Mouse (Mus musculus) neural tube, embryonic 11.5 days (tissue): ENCODE results near the gene Rtn3. TPM values are rescaled to one million over a fixed set of nuclear protein-coding genes. Genes with fewer than 3 reads are reported as not detected.
"Not testable (repeated sequence)": the region's sequence is repeated elsewhere in the genome, so short reads cannot be mapped to it uniquely, and the experiment has no call there.

Experiments used
- ATAC-seq: fragments of 200-750 bp; cut with Nextera tagmentation; 2 replicates; pipeline ENCODE4 v1.8.0; 2017; ENCODE audit warnings: moderate number of reproducible peaks, mild to moderate bottlenecking, moderate TSS enrichment, moderate library complexity; ENCODE audit not compliant: insufficient read depth, low FRiP score, low TSS enrichment
- DNase-seq: peaks from one replicate; pipeline ENCODE4 v3.0.0-alpha.2; 2015; ENCODE audit warnings: low spot score
- H3K27ac ChIP-seq: fragments of 300-500 bp; sonication (generic); 2 replicates; pipeline ENCODE4 v1.5.1; 2014; ENCODE audit warnings: low read depth, mild to moderate bottlenecking, low read length
- H3K27me3 ChIP-seq: fragments of 300-500 bp; sonication (generic); 2 replicates; pipeline ENCODE4 v1.6.1; 2014; ENCODE audit warnings: mild to moderate bottlenecking, low read length, mixed read lengths; ENCODE audit not compliant: control insufficient read depth, insufficient read depth
- H3K36me3 ChIP-seq: fragments of 300-500 bp; sonication (generic); 2 replicates; pipeline ENCODE4 v1.6.1; 2014; ENCODE audit warnings: mild to moderate bottlenecking, low read length, moderate library complexity, mixed read lengths; ENCODE audit not compliant: control insufficient read depth, insufficient read depth
- H3K4me1 ChIP-seq: fragments of 300-500 bp; sonication (generic); 2 replicates; pipeline ENCODE4 v1.6.1; 2014; ENCODE audit warnings: low read length, mixed read lengths; ENCODE audit not compliant: control insufficient read depth, insufficient read depth
- H3K4me2 ChIP-seq: fragments of 300-500 bp; sonication (generic); 2 replicates; pipeline ENCODE4 v1.6.1; 2014; ENCODE audit warnings: low read depth, mild to moderate bottlenecking, moderate library complexity
- H3K4me3 ChIP-seq: fragments of 300-500 bp; sonication (generic); 2 replicates; pipeline ENCODE4 v1.5.1; 2014; ENCODE audit warnings: low read depth, low read length
- H3K9ac ChIP-seq: fragments of 300-500 bp; sonication (generic); 2 replicates; pipeline ENCODE4 v1.6.1; 2014; ENCODE audit warnings: mild to moderate bottlenecking, low read length
- H3K9me3 ChIP-seq: fragments of 300-500 bp; sonication (generic); 2 replicates; pipeline ENCODE4 v1.6.1; 2016; ENCODE audit warnings: low read length; ENCODE audit not compliant: control insufficient read depth
- WGBS: fragments of 180-500 bp; shearing (Covaris S2); extraction: QIAGEN DNeasy Blood & Tissue Kit; methylation state at CpG from one replicate; pipeline ENCODE4 v1.1.7; 2014; 5-methylcytosine and 5-hydroxymethylcytosine counted together
- polyA plus RNA-seq: library from polyadenylated mRNA; unstranded; fragments of >200 nt; fragmentation: Nextera tagmentation; extraction: Ambion mirVana; gene quantifications from 2 replicates; pipeline ENCODE4 v1.2.1, GENCODE M21; 2014

The Rtn3 gene
- polyA plus RNA-seq, 1 experiment from 2014 or later: 255 TPM

DNA sequence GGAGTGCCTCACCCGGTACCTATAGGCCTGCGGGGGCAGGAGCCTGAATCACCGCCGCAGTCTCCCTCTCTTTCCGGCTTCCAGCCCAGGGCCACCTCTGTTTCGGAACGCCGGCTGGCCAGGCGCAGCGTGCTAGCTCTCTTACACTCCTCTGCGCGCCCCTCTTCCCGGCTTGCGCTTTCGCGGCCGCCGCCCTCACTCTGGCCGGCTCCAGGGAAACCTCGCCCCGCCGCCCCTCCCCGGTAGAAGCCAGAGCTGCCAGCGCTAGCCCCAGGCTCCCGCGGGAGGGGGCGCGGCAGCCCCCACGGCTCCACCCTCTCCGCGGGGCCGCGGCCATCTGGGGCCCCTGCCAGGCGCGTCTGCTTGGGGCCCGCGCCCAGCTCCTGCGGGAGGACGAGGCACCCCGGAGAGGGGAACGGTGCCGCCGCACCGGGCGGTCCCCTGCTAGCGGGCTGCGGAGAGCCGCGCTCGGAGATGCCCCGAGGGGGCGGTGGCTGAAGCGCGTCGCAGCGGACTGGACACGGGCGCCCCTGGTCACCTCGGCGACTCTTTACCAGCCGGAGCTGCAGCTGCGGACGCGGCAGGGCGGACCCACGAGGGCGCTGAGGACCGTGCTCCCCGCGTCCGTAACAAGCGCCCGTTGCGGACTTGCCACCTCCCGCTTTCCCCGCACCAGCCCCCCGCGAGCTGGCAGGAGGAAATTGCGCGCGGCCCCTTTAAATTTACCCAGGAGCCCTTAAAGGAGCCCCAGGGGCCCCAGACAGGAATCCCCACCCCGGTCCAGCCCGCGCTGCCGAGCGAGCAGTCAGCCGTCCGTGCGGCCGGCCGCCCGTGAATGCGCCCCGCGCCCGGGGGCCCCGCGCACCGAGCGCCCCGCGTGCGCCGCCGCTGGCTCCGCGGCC is 66.0 kb downstream of the Rtn3 start, which contains the start of gene 2700081O15Rik:
Gene 2700081O15Rik, plus strand, starts transcription at position 792 of the 902 bp plus-strand sequence.
- Histone ChIP-seq H3K4me1 (peaks cover 31% of the 10 kb centered on the region), H3K27me3 (no peaks in the 10 kb centered on the region), H3K9me3 (no peaks in the 10 kb centered on the region), H3K4me2 (peak within 1 kb of the TSS; percentile 83), H3K4me3 (peak within 1 kb of the TSS; percentile 100), H3K27ac (peak within 1 kb of the TSS; percentile 99), H3K9ac (peak within 1 kb of the TSS; percentile 99), H3K36me3 (peaks cover 4% of the 10 kb centered on the region; the same call in 1 of the 2 replicates)
- DNase-seq: peak; percentile 87
- under 1% methylated on average over 95 of the region's 107 CpGs for WGBS
- ATAC-seq: peak; percentile 61

DNA sequence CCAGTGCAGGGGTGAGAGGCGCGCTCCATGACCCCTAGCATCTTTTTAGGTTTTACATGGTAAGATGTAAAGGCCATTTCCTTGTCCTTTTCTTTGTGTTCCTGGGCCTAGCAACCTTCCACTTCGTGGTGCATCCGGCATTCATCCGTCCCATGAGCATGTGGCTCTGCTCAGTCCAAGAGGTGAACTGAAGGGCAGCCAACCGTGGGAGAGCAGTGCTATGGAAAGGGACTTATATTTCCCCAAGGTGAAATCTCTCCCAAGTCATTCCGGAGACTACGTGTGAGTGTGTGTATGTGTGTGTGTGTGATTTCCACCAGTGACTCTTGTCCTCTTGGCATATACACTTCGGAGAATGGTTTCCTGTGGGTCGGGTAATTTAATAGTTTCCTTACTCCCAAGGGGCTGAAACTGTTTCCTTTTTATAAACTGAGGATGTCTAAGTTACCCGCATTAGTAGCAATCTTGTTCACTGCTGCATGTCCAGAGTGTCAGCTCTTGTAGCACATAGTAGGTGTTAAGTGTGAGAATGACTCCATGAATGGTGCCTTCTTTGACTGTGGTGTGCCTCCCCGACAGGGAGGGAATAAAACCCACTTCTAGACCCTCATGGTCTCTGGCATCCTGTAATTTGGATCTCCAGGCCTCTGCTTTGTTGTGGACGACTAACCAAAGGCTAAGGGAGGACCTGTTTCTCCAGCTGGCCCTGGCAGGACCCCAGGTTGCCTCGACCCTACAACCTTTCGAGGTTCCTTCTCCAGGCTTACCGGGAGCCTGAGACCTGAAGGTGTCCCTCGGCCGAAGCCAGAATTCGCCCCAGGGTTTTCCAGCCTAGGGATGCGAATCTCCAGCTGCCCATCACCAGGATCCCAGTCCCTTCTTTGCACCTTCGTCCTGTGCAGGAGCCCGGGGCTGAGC is 66.9 kb downstream of the Rtn3 start:
- Histone ChIP-seq H3K4me2 (peak overlapping the region; percentile 83), H3K9ac (peak overlapping the region; percentile 99), H3K4me1 (peaks cover 22% of the 10 kb centered on the region), H3K36me3 (peaks cover under 1% of the 10 kb centered on the region; the same call in 1 of the 2 replicates), H3K4me3 (peak overlapping the region; percentile 100), H3K9me3 (no peaks in the 10 kb centered on the region), H3K27ac (peak overlapping the region; percentile 99), H3K27me3 (no peaks in the 10 kb centered on the region)
- ATAC-seq: no peak; the same call in 1 of the 2 replicates
- DNase-seq: no peak
- 29% methylated on average over 22 of the region's 22 CpGs for WGBS

DNA sequence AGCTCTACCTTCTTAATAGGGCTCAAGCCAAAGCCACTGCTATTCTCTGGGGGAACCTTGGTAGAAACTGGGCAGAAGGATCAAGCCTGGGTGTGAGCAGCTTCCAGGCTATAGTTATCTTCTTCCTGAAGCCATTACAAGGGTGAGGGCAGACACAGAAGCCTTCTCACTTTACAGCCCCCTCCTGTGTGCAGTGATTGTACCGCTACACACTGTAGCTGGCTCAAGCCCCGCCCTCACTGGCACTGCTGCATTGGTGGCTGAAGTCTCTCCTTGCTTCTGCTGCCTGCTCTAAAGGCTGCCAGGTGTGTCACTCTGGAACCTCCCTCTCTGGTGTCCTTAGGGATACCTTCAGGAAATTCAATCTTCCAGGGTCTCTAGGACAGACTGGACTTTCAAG is 70.7 kb downstream of the Rtn3 start:
- H3K9ac ChIP-seq: no peak overlapping the region
- no peaks in the 10 kb centered on the region for H3K9me3 ChIP-seq
- no peak overlapping the region for H3K4me2 ChIP-seq
- no peak for ATAC-seq
- no peak overlapping the region for H3K27ac ChIP-seq
- no peaks in the 10 kb centered on the region for H3K4me1 ChIP-seq
- H3K36me3 ChIP-seq: no peaks in the 10 kb centered on the region
- no peak overlapping the region for H3K4me3 ChIP-seq
- 42% methylated on average over 2 of the region's 2 CpGs for WGBS
- no peak for DNase-seq
- no peaks in the 10 kb centered on the region for H3K27me3 ChIP-seq

DNA sequence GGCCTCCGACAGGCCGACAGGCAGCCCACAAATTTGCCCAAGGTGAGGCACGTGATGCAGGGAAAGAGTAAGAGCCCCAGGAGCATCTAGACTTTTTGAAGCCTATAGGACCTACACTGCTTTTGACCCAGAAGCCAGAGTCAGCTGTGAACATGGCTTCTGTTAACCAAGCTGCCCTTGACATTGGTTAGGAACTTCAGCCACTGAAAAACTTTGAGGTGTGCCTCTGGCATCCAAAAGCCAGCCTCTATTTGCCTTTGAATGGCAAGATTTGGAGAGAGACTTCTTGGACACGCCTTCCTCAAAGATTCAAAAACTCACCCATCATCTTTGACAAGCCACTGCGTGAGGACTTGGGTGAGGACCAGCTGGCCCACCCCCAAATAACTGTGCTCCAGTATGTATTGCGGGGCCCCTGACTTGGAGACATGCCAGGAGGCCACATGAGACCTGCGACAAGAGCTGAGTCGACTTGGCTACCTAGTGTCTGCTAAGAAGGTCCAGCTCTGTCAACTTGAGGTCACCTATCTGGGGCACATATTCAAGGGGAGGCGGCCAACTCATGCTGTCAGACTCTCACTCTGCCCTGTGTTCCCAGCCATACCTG is 78.4 kb downstream of the Rtn3 start:
- Histone ChIP-seq H3K4me1 (no peaks in the 10 kb centered on the region), H3K36me3 (no peaks in the 10 kb centered on the region), H3K4me3 (no peak overlapping the region), H3K9ac (no peak overlapping the region), H3K27ac (no peak overlapping the region), H3K9me3 (no peaks in the 10 kb centered on the region), H3K27me3 (no peaks in the 10 kb centered on the region), H3K4me2 (no peak overlapping the region)
- DNase-seq: no peak
- 79% methylated on average over 9 of the region's 9 CpGs for WGBS
- no peak for ATAC-seq

DNA sequence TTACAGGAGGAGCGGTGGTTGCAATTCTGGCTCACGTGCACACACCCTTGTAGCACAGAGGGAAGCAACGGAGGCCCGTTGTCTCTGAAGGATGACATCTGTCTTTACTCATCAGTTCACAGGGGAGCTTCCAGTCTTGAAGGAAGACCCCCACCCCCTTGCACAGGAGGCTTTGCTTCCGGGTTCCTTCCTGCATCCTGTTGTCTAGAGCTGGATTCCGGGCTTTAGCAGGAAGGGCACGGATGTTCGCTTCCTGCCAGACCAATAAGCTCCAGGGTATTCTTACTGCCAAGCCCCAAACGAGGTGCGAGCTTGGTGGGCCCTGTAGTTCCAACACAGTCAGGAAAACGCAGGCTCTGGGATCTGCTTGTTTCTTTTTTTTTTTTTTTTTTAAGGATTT is 82.4 kb downstream of the Rtn3 start:
- Histone ChIP-seq H3K4me3 (no peak overlapping the region), H3K4me2 (no peak overlapping the region), H3K9me3 (no peaks in the 10 kb centered on the region), H3K27ac (no peak overlapping the region), H3K4me1 (no peaks in the 10 kb centered on the region), H3K9ac (no peak overlapping the region), H3K27me3 (no peaks in the 10 kb centered on the region), H3K36me3 (no peaks in the 10 kb centered on the region)
- DNase-seq (no peak), ATAC-seq (no peak)
- 82% methylated on average over 11 of the region's 11 CpGs for WGBS

DNA sequence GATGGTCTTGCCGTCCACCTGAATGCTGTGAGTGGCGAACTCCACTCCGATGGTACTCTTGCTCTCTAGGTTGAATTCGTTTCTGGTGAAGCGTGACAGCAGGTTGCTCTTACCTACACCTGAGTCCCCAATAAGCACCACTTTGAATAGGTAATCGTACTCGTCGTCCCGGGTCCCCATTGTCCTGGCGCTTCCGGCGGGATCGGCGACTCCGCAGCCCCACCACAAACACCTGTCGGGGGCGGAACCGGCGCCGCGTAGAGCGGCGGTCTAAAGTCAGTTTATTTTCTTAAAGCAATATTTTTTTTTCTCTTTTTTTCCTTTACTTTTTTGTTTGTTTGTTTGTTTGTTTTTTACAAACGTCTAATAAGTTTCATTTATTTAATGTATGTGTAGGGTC is 84.2 kb downstream of the Rtn3 start:
- WGBS: 32% methylated on average over 24 of the region's 24 CpGs
- not testable (repeated sequence) for H3K27me3 ChIP-seq, H3K4me3 ChIP-seq, H3K27ac ChIP-seq, H3K9me3 ChIP-seq, H3K4me1 ChIP-seq, H3K4me2 ChIP-seq, DNase-seq, H3K36me3 ChIP-seq, ATAC-seq, H3K9ac ChIP-seq

DNA sequence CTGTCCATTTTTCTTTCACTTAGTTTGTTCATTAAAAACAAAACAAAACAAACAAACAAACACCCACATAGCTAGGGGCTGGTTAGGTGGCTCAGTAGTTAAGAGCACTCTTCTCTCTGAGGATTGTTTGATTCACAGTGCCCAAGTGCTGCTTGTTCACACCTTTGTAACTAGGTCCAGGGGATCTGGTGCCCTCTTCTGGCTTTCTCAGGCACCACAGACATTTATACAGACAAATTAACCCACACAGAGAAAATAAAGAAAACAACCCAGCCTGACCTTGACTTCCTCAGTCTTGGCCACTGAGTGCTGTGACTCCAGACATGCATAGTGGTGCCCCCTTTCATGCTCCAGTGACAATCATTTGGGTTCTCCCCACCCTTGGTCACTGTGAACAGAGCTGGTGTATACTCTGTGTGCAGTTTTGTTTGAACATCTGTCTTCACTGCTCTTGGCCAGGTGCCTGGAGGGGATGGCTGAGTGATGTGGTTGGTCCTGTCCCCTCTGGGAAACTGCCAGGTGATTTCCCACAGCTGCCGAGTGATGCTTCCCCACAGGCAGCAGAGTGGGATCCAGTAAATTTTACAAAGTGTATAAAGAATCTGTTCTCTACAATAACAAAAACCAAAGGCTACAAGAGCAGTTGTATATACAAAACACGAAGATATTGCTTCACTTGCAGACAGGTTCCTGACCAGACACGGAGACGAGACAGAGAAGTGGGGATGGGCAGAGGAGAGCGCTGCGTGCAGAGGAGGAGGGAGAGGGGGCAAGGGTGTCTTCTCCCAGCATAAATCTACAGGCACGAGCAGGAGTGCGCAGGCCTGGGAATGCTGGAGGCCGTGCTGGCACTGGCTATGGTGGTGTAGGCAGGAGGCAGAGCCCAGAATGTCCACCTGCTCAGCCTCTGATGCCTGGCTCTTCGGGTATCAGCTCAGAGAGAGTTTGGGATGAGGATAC is 85.9 kb downstream of the Rtn3 start:
- not testable (repeated sequence) for H3K4me3 ChIP-seq, H3K36me3 ChIP-seq, H3K27ac ChIP-seq, H3K9ac ChIP-seq, DNase-seq, H3K27me3 ChIP-seq, H3K4me2 ChIP-seq, ATAC-seq, H3K4me1 ChIP-seq, H3K9me3 ChIP-seq
- WGBS: 83% methylated on average over 8 of the region's 10 CpGs
